Mouse (Mus musculus) kidney, postnatal 36 days (tissue): Measurements from ENCODE around the gene Dpm2.

Source experiments
- DNase-seq, 2 experiments: peaks; one replicate each; pipeline ENCODE4 v3.0.0; 2021 to 2022; ENCODE audit warnings: mixed read lengths in 2 of 2

The Dpm2 gene

DNA sequence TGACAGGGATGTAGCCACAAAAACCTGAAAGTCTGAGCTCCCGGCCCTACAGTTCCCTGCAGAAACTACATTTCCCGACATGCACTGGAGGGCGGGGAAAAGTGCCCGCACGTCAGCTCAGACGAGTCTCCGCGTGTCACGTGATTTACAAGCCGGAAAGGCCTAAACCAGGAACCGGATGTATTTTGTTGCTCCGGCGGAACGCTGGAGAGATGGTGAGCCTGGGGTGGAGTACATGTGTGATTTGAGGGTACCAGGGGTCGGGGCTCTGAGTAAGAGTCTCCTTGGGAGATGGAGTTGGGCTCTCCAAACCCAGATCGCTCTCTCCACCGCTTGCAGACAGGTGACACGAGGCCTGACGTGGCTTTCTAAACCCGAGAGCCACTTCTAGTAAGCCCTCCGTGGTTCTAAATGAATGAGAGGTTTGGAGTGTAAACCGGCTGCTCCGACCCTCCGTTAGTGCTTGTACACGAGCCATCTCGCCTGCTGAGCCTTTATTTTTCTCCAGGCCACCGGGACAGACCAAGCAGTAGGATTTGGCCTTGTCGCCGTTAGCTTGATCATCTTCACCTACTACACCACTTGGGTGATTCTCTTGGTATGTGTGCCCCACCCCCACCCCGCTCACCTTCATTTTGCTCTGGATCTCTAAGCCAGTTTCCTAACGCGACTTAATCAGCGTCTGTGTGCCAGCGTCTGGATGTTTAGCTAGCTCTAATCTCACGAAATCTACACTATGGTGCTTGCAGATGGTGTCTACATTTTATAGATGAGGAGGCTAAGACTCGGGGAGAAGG lies at the start of gene Dpm2:
TSS of gene Dpm2 (plus strand) at position 161 of the 797 bp plus-strand sequence.
- peak; percentile 95 for DNase-seq

DNA sequence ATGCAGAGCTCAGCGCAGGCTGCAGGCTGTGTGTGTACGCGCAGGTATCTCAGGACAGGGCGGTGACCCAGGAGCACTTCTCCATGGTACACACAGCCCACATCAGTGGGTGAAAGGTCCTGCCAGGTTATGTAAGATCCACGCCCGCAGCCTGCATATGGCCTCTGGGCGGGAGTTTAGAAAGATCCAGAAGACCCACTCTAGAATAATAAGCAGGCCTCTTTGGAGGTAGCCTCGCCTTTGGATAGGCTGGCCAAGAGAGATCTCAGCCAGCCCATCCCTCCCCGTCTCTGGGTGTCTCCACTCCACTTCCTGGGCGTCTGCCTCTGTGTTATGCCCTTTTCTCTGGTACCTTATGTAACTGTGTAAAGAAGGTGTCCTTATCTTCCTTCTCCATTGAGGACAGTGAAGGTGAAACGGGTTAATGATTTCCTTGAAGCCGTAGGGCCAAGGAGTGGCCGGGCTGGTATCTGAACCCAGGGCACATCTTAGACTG lies 46.1 kb upstream of the Dpm2 start:
- DNase-seq = peak; percentile 77 to 92

DNA sequence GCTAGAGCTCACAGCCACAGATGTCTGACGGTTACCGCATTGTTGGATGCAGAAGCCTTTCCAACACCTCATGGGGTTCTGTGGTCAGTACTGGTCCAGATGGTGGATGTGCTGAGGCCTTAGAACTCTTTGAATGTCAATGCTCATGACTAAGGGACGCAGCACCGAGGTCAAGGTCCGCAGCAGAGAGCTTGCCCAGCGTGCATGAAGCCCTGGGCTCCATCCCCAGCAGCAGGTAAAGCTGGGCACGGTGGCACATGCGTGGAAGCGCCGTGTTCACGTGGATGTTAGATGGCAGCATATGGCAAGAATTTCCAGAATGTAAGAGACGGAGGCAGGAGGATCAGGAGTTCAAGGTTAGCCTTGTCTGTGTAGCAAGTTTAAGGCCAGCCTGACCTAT lies 44.8 kb upstream of the Dpm2 start:
- peak; percentile 70 to 78 for DNase-seq

DNA sequence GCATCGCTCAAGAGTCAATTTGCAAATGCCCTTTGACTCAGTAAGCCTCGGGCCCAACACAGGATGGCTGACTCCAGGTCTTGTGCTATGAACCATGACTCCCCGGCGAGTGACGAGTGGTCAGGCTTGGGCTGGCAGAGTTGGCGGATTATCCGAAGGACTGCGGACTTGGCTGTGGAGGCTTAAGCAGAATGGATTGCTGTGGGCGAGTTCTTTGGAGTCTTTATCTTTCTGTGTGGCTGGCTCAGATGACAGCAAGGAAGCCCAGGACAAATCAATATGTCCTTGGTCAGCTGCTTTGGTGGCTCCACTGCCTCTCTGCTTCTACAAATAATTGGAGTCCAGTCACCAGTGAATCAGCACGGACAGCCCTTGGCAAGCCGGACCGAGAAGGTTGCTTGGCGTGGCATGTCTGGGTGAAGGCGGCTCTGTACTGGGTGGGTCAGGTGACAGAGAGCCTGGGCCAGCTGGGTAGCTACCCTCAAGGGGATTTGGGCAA lies 43.1 kb upstream of the Dpm2 start:
- DNase-seq = peak; percentile 85 to 92

DNA sequence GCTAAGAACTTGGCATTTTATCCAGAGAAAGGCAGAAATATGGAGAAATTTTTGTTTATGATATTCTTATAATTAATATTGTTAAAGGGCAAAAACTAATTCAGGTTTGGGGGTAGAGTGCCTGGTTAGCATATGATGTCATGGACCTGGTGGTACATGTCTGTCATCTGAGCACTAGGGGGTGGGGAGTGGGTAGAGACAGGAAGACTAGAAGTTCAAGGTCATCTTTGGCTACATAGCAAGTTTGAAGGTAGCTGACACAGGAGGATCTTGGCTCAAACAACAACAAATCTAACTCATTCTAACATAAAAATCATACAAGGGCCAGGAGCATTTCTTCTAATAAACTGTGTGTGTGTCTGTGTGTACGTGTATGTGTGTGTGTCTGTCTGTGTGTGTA lies 42.3 kb upstream of the Dpm2 start:
- DNase-seq = peak in 1 of 2 experiments; percentile 49

DNA sequence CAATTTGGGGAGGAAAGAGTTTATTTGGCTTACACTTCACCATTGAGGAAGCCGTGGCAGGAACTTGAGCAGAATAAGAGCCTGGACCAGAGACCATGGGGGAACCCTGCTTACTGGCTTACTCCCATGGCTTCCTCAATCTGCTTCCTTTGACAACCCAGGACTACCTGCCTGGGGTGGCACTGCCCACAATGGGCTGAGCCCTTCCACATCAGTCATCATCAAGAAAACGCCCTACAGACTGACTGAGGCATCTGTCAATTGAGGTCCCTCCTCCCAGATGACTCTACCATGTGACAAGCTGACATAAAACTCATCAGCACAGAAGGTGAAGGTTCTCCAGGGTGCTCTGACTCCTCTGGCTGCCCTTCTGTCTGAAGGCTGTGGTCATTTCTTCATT lies 40.2 kb upstream of the Dpm2 start:
- peak; percentile 40 to 71 for DNase-seq

DNA sequence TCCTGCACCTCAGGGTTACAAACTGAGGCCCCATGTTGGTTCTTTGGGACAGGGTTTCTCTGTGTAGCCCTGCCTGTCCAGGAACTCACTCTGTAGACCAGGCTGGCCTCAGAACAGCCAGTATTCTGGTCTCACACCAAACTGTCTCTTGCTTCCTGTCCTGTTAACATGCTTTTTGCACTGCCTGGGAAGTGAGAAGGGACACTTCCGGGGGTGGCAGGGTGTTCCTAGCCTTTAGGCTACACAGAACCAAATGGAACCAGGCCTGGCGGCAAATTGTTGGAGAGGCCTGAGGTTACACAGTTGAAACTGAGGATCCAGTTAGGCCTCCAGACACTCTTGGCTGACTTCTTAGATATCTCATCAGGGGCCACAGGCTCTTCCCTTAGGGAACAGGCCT lies 37.5 kb upstream of the Dpm2 start:
- no peak for DNase-seq

DNA sequence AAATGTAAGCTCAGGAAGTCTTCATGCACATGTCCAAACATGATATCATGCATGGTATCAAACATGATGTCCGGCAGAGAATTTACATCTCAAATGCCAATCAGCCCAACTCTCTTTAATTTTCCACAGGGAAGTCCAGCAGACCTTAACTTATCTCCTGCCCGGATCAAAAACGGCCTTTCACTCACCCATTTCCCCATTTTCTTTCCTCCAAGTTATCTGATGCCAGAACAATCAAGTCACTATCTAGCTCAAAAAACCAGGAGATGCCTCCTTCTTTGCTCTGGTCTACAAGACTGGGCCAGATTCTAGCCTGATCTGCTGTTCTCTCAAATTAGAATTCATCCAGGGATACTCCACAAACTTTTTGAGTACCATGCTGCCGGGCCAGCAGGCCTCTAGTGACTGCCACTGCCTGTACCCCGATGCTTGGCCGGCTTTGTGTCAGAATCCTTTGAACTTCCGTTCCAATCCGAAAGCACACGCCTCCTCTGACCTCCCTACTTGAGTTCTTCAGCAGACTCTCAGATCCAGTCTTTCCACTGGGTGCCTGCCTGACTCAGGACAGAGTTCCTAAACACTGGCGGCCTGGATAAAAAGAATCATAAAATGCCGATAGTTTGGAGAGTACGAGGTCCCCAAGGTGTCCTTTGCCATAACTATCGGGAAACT lies 36.5 kb upstream of the Dpm2 start:
- DNase-seq = peak; percentile 72 to 73

DNA sequence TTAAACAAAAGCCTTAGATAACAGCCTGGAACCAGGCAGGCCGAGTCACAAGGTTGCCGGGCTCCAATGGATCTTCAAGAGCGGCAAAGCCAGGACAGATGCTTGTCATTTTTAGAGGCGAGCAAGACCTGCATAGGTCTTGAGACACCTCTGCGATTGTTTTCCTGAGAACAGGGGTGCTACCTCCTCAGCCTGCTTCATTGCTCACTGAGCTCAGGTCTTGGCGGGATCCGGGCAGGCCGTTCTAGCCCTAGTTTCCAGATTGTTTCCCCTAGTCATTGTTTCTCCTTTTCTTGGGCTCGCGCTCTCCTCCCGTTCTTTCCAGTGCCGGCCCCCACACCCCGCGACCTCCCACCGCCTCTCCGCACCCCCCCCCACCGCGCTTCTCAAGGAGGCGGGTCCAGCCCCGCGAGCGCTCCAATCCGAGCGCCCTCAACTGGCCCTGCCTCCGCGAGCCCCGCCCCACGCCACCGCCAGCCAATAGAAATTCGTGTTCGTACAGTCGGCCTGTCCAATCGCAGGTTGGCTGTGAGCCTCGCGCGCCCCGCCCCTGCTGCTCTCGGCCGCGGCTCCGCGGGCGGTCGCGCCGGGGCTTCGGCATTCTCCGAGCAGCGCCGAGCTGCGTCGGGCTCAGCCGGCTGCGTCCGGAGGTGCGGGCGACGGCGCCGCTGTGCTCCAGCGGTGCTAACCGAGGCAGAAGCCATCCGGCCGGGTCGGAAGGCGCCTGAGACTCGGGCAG lies 35.8 kb upstream of the Dpm2 start, which contains the start of gene Fam102a:
TSS of gene Fam102a (plus strand) at position 600 of the 739 bp plus-strand sequence.
- DNase-seq = peak; percentile 99 to 100

DNA sequence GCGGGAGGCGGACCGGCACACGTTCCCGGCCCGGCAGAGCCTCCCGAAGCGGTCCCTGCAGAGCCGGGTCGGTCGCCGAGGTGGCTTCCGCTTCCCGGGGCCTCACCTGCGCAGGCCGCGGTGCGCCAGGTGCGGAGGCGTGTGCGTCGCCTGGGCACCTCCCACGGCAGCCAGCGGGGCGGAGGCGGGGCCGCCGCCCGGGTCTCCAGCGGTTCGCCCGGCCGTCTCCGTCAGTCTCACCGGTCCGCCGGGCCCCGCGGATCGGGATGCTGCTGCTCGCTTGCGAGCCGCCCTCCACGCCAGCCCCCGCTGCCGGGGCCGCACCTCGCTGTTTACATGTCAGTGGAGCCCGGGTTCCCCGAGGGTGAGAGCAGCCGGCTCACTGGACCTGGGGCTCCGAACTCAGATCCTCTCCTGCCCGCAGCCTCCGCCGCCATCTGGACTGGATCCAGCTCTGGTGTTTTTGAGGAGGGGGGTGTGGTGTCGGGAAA lies 35.1 kb upstream of the Dpm2 start:
- peak; percentile 72 to 88 for DNase-seq

DNA sequence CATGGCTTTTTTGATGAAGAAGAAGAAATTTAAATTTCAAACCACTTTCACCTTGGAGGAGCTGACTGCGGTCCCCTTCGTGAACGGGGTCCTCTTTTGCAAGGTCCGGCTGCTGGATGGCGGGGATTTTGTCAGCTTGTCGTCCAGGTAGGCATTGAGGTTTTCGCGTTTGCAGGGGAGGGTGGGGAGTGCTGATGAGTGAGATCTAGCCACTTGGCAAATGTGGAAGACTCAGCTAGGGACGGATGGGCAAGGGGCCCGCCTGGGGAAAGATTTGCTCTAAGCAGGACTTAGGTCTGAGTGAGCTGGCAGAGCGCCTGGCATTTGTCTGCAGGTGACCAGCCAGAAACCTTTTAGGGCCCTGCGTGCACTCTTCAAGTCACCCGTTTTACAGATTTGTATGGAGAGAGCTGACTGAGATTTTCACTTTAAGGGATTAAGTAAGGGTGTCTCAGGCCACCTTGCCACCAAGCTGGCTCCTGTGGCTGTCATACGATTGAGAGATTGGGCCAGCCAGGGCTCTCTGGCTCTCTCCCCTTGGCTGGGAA lies 34.5 kb upstream of the Dpm2 start:
- peak; percentile 74 to 86 for DNase-seq

DNA sequence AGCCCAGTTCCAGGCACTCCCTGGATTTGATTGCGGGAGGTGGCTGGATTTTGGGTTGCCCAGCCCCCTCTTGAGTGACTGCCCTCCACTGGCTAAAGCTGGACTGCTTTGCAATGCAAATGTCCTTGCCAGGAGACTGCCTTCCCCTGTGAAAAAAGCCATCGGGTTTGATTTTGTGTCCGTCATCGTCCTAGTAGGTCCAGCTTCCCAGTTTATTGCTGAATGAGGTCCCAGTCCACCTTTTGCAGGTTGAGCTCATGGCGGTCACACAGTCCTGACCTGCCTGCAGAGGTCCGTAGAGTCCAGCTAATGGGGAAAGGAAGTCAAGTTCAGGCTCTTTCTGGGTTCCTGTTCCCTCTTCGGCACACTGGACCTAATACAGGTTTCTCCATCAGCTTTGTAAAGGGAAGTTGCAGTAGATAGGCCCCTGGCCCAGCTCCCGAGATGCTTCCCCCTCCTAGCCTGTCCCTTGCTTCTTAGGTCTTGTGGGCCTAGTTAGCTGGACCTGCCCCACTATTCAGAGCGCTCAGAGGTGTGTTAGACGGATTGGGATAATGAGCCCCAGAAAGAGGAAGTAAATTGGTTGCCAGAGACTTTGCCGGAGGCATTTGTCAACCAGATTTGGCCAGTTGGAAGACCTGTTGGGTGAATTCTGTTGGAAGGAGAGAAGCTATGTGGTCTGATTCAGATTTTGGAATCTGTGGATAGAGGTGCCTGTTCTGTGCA lies 33.9 kb upstream of the Dpm2 start:
- DNase-seq = peak; percentile 73 to 75

DNA sequence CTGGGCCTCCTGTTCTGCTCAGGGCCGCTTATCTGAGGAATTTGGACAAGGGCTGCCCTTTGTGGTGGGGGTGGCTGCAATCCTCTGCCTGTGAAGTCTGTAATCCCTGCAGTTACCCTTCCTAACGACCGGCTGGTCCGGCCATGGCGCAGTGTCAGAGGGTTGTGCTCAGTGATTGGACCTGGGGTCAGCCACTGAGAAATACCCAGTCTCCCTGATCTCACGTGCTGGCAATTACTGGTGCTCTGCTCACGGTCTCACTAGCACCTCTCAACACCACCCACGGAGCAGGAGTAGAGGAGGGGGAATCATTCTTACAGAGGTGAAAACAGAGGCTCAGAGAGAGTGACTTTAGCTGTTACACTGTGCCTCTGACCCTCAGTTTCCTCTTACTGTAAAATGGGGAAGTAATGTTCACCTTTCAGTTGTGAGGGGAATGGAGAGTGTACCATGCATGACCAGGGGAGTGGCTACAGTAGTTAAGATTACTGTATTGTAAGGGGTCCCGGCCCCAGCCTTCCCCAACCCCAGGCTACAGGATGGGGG lies 33.2 kb upstream of the Dpm2 start:
- DNase-seq = peak; percentile 70 to 72

DNA sequence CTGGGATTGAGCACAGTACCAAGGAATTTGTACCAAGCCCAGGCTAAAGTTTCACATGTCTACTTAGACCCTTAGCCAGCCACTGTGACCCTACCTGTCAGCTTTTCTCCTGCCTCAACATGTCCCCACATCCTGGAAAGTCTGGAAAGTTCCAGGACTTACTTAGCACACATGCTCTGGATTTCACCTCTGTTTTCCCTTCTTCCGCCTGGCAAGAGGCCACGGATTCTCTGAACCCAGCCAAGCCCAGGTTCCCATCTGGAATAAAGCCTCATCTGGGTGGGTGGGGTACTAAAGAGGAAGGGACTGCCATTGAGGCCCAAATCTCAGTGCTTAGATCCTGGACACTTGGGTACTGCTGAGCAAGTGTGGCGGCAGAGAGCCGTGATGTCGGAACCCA lies 32.7 kb upstream of the Dpm2 start:
- peak; percentile 52 to 70 for DNase-seq

DNA sequence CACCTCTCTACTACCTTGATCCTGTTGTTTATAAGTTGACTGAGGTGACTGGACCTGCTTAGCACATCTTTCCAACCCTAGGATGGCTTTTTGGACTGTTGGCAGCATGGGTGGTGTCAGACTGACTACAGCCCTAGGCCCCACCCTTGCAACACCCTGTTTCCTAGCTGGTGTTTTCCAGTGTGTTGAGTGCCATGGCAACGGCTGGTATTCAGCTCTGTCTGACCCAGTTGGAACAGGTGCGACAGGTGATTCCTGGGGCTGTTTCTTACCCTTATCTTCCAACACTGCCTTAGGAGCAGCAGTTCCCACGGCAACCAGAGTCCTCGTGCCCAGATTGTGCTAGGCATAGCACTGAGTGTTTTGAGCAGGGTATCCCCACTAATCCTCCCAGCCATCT lies 32.2 kb upstream of the Dpm2 start:
- peak in 1 of 2 experiments; percentile 35 for DNase-seq

DNA sequence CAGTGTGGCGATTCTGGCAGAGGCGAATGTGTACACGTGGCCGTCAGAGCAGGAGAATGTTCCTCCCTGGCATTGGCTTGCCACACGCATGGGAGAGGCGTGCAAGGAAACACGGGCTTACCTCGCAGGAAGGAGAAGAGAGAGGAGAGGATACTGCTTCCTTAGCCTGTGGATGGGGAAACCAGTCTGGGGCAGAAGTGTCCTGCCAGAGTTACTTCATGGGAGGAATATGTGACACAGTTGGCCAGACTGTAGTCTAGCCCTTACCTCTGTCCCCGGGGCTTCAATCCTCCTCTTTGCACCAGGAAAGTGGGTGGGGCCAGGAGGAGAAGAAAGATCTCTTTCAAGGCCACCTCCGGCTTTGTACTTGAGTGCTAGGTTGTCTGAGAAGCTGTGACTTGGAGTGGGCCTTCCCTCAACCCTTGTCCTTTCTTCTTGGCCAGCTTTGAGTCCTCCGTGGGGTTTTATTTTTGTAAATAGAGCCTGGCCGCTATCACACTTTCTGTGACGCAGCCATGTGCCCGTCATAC lies 31.1 kb upstream of the Dpm2 start:
- DNase-seq = no peak

DNA sequence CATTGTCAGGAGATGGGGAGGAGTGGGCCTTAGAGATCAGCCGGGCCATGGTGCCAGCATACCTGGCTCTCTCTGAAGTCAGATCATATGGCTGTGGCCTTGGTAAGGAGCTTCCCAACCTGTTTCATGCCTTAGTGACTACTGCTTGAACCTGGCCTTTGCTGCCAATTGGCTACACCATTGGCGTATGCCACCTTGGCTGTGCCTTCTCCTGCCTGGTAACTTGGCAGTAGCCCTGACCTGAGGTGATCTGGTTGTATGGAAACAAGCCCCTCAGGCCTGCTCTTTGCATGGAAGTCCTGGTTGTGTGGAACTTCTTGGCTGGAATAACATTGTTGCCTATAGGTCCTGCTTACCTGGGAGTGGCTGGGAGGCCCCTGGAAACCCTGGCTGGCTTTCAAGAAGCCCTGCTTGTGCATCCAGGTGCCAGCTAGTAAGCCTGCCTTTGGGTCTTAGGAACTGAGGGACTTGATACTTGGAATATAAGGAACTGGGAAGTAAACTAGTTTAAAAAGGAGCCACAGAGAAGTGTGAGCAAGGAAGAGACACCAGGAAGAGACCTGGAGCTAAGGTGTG lies 29.2 kb upstream of the Dpm2 start:
- DNase-seq = no peak

DNA sequence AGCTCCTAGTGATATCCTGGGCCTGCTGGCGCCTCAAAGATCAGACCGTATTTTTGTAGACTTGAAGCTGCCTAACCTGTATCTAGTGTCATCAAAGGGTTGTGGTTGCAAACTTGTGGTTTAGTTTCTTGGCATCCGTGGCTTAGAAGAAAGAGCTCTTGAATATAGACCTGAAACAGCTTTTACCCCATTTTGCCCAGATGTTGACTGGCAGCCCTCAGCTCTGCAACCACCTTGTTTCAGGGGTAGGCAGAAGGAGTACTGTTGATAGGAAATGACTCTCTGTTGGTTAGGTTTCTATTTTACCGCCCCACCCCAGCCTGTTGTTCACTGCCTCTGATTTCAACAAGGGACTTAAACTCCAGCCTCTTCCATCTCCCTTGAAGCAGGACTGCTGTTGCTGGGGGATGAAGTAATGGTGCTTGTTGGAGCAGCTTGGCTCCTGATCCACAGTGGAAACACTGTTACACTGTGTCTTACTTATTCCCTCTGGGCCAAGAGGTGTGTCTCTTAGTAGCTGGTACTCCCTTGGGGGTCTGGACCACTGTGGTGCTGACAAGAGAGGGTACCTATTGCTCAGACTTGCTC lies 28.6 kb upstream of the Dpm2 start:
- no peak for DNase-seq

DNA sequence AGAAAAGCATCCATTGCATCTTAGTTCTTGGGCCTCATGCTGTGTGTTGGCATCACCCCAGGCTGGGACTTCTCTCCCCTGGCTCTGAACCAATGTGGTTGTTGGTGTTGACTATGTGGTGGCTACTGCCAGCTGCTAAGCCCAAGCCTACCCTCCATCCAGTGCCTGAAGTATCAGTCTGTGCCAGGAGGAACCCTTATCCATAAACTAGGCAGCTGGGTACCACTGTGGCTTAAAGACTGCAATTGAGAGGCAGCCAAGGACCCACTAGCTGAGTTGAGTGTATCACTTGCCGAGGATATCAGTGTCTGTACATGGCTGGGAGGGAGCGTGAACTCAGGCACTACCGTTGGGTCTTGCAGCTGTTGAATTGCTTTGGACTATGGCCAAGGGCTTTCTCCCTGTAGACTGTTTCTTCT lies 27.6 kb upstream of the Dpm2 start:
- no peak for DNase-seq

DNA sequence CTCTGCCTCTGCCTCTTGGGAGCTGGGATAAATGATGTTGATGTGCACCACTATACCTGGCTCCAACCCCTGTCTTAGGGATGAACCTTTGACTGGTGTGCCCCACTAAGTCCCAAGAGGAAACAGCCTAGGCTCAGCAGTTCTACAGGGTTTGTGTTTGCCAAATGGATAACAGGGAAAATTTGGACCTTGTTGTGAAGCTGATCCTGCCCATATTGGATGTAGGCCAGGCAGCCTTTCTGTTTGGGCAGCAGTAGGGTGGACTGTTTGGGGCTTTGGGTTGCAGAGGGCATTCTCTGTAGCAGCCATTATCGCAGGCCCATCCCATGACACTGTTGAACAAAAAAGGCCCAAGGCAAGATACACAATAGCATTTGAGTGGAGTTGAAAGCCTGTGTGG lies 23.7 kb upstream of the Dpm2 start:
- DNase-seq = peak in 1 of 2 experiments; percentile 55
